Mouse (Mus musculus): ENCODE measurements at regions not wholly inside any gene's neighbourhood (a gene's known extent, or its start where the extent isn't known, plus 50 kb on each side); places are given as distances from the start of the nearest gene placed in this dataset.

GRCm38 (mm10) chr4:9125236-9125963 is 886.6 kb upstream of the Car8 start:
- H3K4me3 ChIP-seq (replicated peaks): no peak overlapping the region
- no peaks in the 10 kb centered on the region for H3K9me3 ChIP-seq (replicated peaks)
- no peak overlapping the region for H3K9ac ChIP-seq
- H3K4me2 ChIP-seq: no peak overlapping the region
- ATAC-seq (replicated peaks; ENCODE audit: low FRiP score): no peak
- WGBS: 50% methylated on average over 11 of the region's 11 CpGs
- peaks cover 4% of the 10 kb centered on the region; the same call in 1 of the 2 replicates for H3K4me1 ChIP-seq
- H3K27ac ChIP-seq: no peak overlapping the region
- no peaks in the 10 kb centered on the region for H3K36me3 ChIP-seq
- H3K27me3 ChIP-seq: no peaks in the 10 kb centered on the region

GRCm38 (mm10) chr4:9124586-9125232 is 885.9 kb upstream of the Car8 start:
- ATAC-seq (replicated peaks; ENCODE audit: low FRiP score): no peak

GRCm38 (mm10) chr4:9124109-9124508 is 885.3 kb upstream of the Car8 start:
- no peak overlapping the region for H3K27ac ChIP-seq
- ATAC-seq (replicated peaks; ENCODE audit: low FRiP score): 0 out of 2 replicates have a peak, but pooled peaks have one; percentile 15
- H3K4me3 ChIP-seq (replicated peaks): no peak overlapping the region
- H3K9me3 ChIP-seq (replicated peaks): no peaks in the 10 kb centered on the region
- 42% methylated on average over 5 of the region's 5 CpGs for WGBS
- H3K4me1 ChIP-seq: peaks cover 4% of the 10 kb centered on the region; the same call in 1 of the 2 replicates
- no peaks in the 10 kb centered on the region for H3K36me3 ChIP-seq
- H3K4me2 ChIP-seq: no peak overlapping the region
- no peak overlapping the region for H3K9ac ChIP-seq
- no peaks in the 10 kb centered on the region for H3K27me3 ChIP-seq

More at GRCm38 (mm10) chr4:9124586-9125232, 885.9 kb upstream of the Car8 start:
- Histone ChIP-seq H3K9me3 (replicated peaks) (no peaks in the 10 kb centered on the region), H3K27ac (no peak overlapping the region), H3K9ac (no peak overlapping the region), H3K36me3 (no peaks in the 10 kb centered on the region), H3K4me2 (no peak overlapping the region), H3K27me3 (no peaks in the 10 kb centered on the region), H3K4me3 (replicated peaks) (no peak overlapping the region), H3K4me1 (peaks cover 4% of the 10 kb centered on the region; the same call in 1 of the 2 replicates)
- WGBS: 94% methylated on average over 4 of the region's 4 CpGs

DNA sequence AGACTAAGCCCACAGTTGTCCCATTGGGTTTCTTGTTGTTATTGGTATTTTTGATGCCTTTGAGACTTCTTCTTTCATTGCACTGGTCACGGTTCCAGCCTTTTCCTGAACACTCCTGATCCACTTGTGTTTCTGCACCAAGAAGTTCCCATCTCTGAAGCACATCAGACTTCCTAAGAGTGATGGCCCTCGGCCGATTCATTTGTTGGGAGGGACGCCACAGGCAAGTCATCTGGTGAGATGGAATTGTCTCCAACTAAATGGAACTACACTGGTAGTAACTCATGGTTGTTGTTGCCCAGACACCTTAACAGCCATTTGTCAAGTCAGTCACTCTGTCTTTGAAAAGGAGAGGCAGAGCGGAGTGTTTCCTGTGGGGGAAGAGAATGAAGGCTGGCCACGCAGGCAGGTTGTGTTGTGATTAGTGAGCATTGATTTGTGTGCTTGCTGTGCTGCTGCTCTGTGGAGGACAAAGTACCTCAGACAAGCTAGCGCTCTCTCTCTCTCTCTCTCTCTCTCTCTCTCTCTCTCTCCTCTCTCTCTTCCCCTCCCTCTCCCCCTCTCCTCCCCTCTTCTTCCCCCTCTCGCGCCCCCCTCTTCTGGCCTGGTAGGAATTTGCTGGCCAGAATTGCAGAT is 884.7 kb upstream of the Car8 start:
- WGBS: 44% methylated on average over 9 of the region's 9 CpGs
- Histone ChIP-seq H3K4me2 (no peak overlapping the region), H3K9ac (no peak overlapping the region), H3K4me3 (replicated peaks) (no peak overlapping the region), H3K27me3 (no peaks in the 10 kb centered on the region), H3K4me1 (peaks cover 4% of the 10 kb centered on the region; the same call in 1 of the 2 replicates), H3K27ac (no peak overlapping the region), H3K36me3 (no peaks in the 10 kb centered on the region), H3K9me3 (replicated peaks) (no peaks in the 10 kb centered on the region)
- ATAC-seq (replicated peaks; ENCODE audit: low FRiP score): 0 out of 2 replicates have a peak, but pooled peaks have one; percentile 25

DNA sequence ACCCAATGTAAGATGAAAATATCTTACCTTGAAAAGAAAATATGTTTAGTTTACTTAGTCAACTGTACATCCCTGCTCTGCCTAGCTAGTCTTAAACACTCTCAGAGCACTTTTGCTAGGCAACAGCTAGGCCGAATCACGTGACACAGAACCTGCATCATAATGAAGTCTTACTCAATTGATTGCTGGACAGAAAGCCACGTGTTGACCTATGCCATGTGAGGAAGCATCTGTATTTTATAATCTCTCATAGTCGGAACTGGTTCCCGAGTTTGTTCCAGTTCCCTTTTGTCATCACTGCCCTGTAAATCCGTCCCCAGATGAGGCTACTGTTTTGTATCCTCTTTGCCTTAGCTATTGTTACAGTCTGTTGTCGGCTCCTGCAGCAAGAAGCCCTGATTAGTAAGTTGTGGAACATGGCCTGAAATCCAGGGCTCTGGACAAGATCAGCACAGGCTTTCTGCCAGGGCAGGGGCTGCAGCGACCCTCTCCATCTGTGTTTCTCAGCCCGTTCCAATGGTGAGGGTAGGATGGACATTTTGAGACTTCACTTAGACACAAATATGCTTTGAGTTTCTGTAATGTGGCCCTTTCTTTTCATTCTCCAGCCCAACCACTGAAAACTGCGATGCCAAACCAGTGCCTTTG is 883.9 kb upstream of the Car8 start:
- Histone ChIP-seq H3K9ac (no peak overlapping the region), H3K27me3 (no peaks in the 10 kb centered on the region; the same call in 1 of the 2 replicates), H3K4me1 (peaks cover 4% of the 10 kb centered on the region; the same call in 1 of the 2 replicates), H3K36me3 (no peaks in the 10 kb centered on the region), H3K27ac (no peak overlapping the region), H3K4me2 (no peak overlapping the region), H3K9me3 (replicated peaks) (no peaks in the 10 kb centered on the region), H3K4me3 (replicated peaks) (no peak overlapping the region)
- ATAC-seq (replicated peaks; ENCODE audit: low FRiP score): no peak
- 79% methylated on average over 10 of the region's 10 CpGs for WGBS

DNA sequence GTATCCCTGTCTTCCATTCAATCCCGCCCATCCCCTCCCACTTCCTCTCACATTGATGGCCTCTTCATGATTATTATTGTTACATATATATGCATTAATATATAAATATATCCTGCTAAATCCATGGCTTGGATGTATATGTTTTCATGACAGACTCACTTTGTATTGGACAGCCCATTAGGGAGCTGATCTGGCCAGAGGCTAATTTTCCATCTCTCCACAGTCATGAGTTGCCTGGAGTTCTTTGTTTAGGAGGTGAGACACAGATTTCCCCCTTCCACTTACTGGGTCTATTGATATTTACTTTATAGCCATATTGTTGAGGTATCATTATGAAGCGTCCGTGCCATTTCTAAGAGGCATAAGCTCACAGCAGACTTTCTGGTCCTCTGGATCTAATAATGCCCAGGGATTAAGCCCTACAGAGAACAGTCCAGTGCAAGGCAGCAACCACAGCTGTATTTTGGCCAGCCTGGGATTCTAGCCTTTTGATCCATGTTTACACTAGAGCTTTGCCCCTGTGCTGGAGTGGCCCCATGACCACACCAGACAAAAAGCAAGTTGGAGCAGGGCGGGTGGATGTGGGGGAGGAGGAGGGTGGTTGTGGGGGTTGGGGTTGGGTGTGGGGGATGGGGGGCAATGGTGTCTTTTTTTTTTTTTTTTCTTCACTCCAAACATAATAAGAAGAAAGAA is 878.3 kb upstream of the Car8 start:
- Histone ChIP-seq H3K4me3 (replicated peaks) (no peak overlapping the region), H3K36me3 (no peaks in the 10 kb centered on the region), H3K27me3 (no peaks in the 10 kb centered on the region; the same call in 1 of the 2 replicates), H3K9me3 (replicated peaks) (no peaks in the 10 kb centered on the region), H3K4me1 (no peaks in the 10 kb centered on the region), H3K9ac (no peak overlapping the region), H3K27ac (no peak overlapping the region), H3K4me2 (no peak overlapping the region)
- WGBS: 67% methylated on average over 4 of the region's 4 CpGs
- ATAC-seq (replicated peaks; ENCODE audit: low FRiP score): no peak

DNA sequence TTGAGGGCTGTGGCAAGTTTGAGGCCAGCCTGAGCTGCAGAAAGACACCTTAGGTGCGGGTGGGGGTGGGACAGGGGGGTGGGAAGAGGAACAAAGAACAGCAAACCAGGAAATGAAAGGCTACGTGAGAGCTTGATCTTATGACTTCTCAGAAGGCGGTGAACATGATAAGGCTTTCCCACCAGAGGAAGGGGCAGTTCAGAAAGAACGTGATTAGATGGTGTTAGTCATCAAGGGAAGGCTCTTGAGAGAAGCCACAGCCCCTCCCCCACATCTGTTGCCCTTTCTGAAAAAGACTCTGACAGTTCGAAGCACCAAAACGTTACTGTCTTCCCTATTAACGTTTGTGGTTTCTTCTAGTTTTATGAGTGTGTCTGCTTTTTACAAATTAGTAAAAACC is 877.0 kb upstream of the Car8 start:
- WGBS: 17% methylated on average over 7 of the region's 7 CpGs
- H3K4me2 ChIP-seq: no peak overlapping the region
- H3K27me3 ChIP-seq: no peaks in the 10 kb centered on the region; the same call in 1 of the 2 replicates
- H3K4me3 ChIP-seq (replicated peaks): no peak overlapping the region
- H3K9ac ChIP-seq: no peak overlapping the region
- H3K4me1 ChIP-seq: no peaks in the 10 kb centered on the region
- ATAC-seq (replicated peaks; ENCODE audit: low FRiP score): no peak
- H3K9me3 ChIP-seq (replicated peaks): no peaks in the 10 kb centered on the region
- no peaks in the 10 kb centered on the region for H3K36me3 ChIP-seq
- H3K27ac ChIP-seq: no peak overlapping the region

DNA sequence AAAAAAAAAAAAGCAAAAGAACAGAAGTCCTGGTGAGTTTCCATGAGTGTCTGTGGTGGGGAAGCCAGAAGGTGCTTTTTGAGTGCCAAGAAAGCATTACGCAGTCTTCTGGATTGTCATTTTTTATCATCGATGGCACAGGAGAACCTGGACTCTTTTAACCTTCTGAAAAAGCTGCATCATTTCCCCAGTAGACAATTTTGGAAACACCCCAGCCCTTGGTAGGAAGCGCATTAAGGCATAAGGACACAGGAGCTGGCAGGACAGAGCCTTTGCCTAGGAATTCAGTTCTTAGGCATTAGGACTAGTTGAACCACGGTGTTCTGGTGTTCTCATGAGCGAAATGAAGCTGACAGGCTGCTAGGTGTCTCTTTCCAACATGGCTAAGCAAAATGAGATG is 875.1 kb upstream of the Car8 start:
- no peaks in the 10 kb centered on the region for H3K9me3 ChIP-seq (replicated peaks)
- 85% methylated on average over 5 of the region's 5 CpGs for WGBS
- ATAC-seq (replicated peaks; ENCODE audit: low FRiP score): no peak
- H3K4me3 ChIP-seq (replicated peaks): no peak overlapping the region
- no peaks in the 10 kb centered on the region for H3K4me1 ChIP-seq
- H3K4me2 ChIP-seq: no peak overlapping the region
- H3K27me3 ChIP-seq: no peaks in the 10 kb centered on the region; the same call in 1 of the 2 replicates
- no peak overlapping the region for H3K9ac ChIP-seq
- H3K27ac ChIP-seq: no peak overlapping the region
- no peaks in the 10 kb centered on the region for H3K36me3 ChIP-seq

GRCm38 (mm10) chr4:9110355-9110754 is 871.5 kb upstream of the Car8 start:
- 76% methylated on average over 7 of the region's 7 CpGs for WGBS

DNA sequence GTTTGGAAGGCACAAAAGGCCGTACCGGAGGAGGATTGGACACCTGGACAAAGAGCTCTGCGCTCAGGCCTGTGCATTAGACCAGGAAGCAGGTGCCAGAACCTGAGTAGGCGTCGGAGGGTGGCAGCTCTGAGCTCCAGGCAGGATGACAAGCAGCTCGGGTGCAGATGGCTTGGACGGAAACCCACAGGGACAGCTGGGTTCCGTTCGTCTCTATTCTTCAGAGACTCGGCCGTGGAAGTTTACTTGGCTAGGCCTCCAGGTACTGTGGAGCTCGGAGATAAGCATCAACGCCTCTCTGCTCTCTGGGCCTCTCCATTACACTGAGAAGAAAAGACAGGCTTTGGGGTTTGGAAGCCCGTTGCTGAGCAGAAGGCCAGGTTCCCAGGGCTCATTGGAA is 868.5 kb upstream of the Car8 start:
- H3K9me3 ChIP-seq (replicated peaks): 0 out of 2 replicates have a peak, but pooled peaks cover 2% of the 10 kb centered on the region
- H3K36me3 ChIP-seq: no peaks in the 10 kb centered on the region
- 68% methylated on average over 14 of the region's 14 CpGs for WGBS
- no peak overlapping the region for H3K4me3 ChIP-seq (replicated peaks)
- ATAC-seq (replicated peaks; ENCODE audit: low FRiP score): no peak
- no peak overlapping the region for H3K9ac ChIP-seq
- no peak overlapping the region for H3K27ac ChIP-seq
- H3K4me2 ChIP-seq: no peak overlapping the region
- no peaks in the 10 kb centered on the region for H3K4me1 ChIP-seq
- no peaks in the 10 kb centered on the region for H3K27me3 ChIP-seq

More at GRCm38 (mm10) chr4:9110355-9110754, 871.5 kb upstream of the Car8 start:
- Histone ChIP-seq H3K27me3 (no peaks in the 10 kb centered on the region), H3K36me3 (no peaks in the 10 kb centered on the region), H3K4me3 (replicated peaks) (no peak overlapping the region), H3K27ac (no peak overlapping the region), H3K4me2 (no peak overlapping the region), H3K9me3 (replicated peaks) (no peaks in the 10 kb centered on the region), H3K4me1 (no peaks in the 10 kb centered on the region), H3K9ac (no peak overlapping the region)
- ATAC-seq (replicated peaks; ENCODE audit: low FRiP score): no peak

GRCm38 (mm10) chr4:9106778-9107177 is 867.9 kb upstream of the Car8 start:
- Histone ChIP-seq H3K9me3 (replicated peaks) (0 out of 2 replicates have a peak, but pooled peaks cover 2% of the 10 kb centered on the region), H3K4me3 (replicated peaks) (no peak overlapping the region), H3K36me3 (no peaks in the 10 kb centered on the region), H3K27me3 (no peaks in the 10 kb centered on the region), H3K4me1 (no peaks in the 10 kb centered on the region), H3K4me2 (no peak overlapping the region), H3K27ac (no peak overlapping the region), H3K9ac (no peak overlapping the region)
- ATAC-seq (replicated peaks; ENCODE audit: low FRiP score): no peak; the same call in 1 of the 2 replicates
- 81% methylated on average over 9 of the region's 9 CpGs for WGBS

All from kidney, embryonic 15.5 days (tissue).